Mouse (Mus musculus) kidney, adult 2 months (tissue): ENCODE data around the gene Inf2.

Experiments used
- CTCF ChIP-seq: fragments of 200-500 bp; conservative IDR thresholded peaks from 2 replicates; pipeline ENCODE4 v1.5.1; 2011; ENCODE audit warnings: low read depth, mild to moderate bottlenecking, control low read depth, low read length, moderate library complexity, mixed read lengths; ENCODE audit not compliant: insufficient read depth, insufficient read length
- POLR2A ChIP-seq: fragments of 200-500 bp; IDR thresholded peaks from one replicate; pipeline ENCODE4 v1.6.1; 2011; ENCODE audit warnings: low read depth, low read length, control low read depth

DNA sequence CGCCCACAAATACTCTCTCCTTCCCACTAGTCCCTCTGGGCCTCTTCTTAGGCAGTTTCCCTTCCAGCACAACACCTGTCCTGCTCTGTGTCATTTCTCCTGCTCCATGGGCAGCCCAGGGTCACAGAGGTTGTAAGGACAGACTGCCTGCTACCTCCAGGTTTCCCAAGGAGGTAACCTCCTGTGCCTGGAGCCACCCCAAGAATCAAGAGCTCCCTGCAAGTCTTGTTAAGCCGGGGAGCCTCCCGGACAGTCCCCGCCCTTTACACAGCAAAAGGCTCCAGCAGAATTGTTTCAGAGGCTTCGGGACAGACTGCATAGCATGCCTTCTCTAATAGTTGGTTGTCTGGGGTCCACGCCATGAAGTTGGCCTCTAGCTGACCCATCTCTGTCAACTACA is 37.9 kb downstream of the Inf2 start:
- TF ChIP-seq CTCF = no peak
- no peak for TF ChIP-seq POLR2A
